Mouse (Mus musculus) heart, postnatal 0 days (tissue): ENCODE data around the gene Nubpl.

Experiments
- CTCF ChIP-seq: IDR thresholded peaks from 2 replicates; pipeline ENCODE4 v1.5.1; 2016; ENCODE audit warnings: antibody characterized with exemption, control low read depth, low read depth
- EP300 ChIP-seq: IDR thresholded peaks from 2 replicates; pipeline ENCODE4 v1.6.1; 2016; ENCODE audit warnings: antibody characterized with exemption, low read depth

GRCm38 (mm10) chr12:52224954-52225353 lies 127.4 kb downstream of the Nubpl start:
- TF ChIP-seq EP300, result no peak
- TF ChIP-seq CTCF, result no peak
